Mouse (Mus musculus): ENCODE measurements around the gene Abca5.
"Not testable (repeated sequence)": the region's sequence is repeated elsewhere in the genome, so short reads cannot be mapped to it uniquely, and the experiment has no call there.

Gene Abca5

GRCm38 (mm10) chr11:110337289-110338245 lies at the start of gene Abca5:
Abca5 (minus strand) TSS chr11:110337716.
- DNase-seq (ENCODE audit: low spot score in 2 of 2): peak; percentile 74 to 88

- DNase-seq (ENCODE audit: low spot score in 2 of 2): no peak
Observed at GRCm38 (mm10) chr11:110385487-110385886, 48.0 kb upstream of the Abca5 start.

- no peak for DNase-seq (ENCODE audit: low spot score in 2 of 2)
Observed at GRCm38 (mm10) chr11:110380310-110380668, 42.8 kb upstream of the Abca5 start.

- no peak for DNase-seq (ENCODE audit: low spot score in 2 of 2)
Observed at GRCm38 (mm10) chr11:110379661-110380309, 42.3 kb upstream of the Abca5 start.

- DNase-seq (ENCODE audit: low spot score in 2 of 2): no peak
Observed at GRCm38 (mm10) chr11:110374036-110374435, 36.5 kb upstream of the Abca5 start.

- DNase-seq (ENCODE audit: low spot score in 2 of 2): no peak
Observed at GRCm38 (mm10) chr11:110372266-110372954, 34.9 kb upstream of the Abca5 start.

GRCm38 (mm10) chr11:110371827-110372226 lies 34.3 kb upstream of the Abca5 start:
- no peak for DNase-seq (ENCODE audit: low spot score in 2 of 2)

- DNase-seq (ENCODE audit: low spot score in 2 of 2): no peak
Observed at GRCm38 (mm10) chr11:110369312-110370019, 31.9 kb upstream of the Abca5 start.

GRCm38 (mm10) chr11:110367638-110368037 lies 30.1 kb upstream of the Abca5 start:
- DNase-seq (ENCODE audit: low spot score in 2 of 2): no peak

- no peak for DNase-seq (ENCODE audit: low spot score in 2 of 2)
Observed at GRCm38 (mm10) chr11:110366902-110367301, 29.4 kb upstream of the Abca5 start.

GRCm38 (mm10) chr11:110365016-110365415 lies 27.5 kb upstream of the Abca5 start:
- DNase-seq (ENCODE audit: low spot score in 2 of 2): peak in 1 of 2 experiments; percentile 53

GRCm38 (mm10) chr11:110357756-110358551 lies 20.4 kb upstream of the Abca5 start:
- DNase-seq (ENCODE audit: low spot score in 2 of 2): peak in 1 of 2 experiments; percentile 21

GRCm38 (mm10) chr11:110355131-110355530 lies 17.6 kb upstream of the Abca5 start:
- not testable (repeated sequence) for DNase-seq (ENCODE audit: low spot score in 2 of 2)

GRCm38 (mm10) chr11:110354261-110354660 lies 16.7 kb upstream of the Abca5 start:
- no peak for DNase-seq (ENCODE audit: low spot score in 2 of 2)

- DNase-seq (ENCODE audit: low spot score in 2 of 2): no peak
Observed at GRCm38 (mm10) chr11:110348170-110348569, 10.7 kb upstream of the Abca5 start.

- no peak for DNase-seq (ENCODE audit: low spot score in 2 of 2)
Observed at GRCm38 (mm10) chr11:110347768-110348167, 10.3 kb upstream of the Abca5 start.

- DNase-seq (ENCODE audit: low spot score in 2 of 2): no peak
Observed at GRCm38 (mm10) chr11:110336814-110337288, 665 bp downstream of the Abca5 start.

GRCm38 (mm10) chr11:110330093-110330492 lies 7.4 kb downstream of the Abca5 start:
- DNase-seq (ENCODE audit: low spot score in 2 of 2): peak in 1 of 2 experiments; percentile 17

GRCm38 (mm10) chr11:110322266-110322665 lies 15.2 kb downstream of the Abca5 start:
- DNase-seq (ENCODE audit: low spot score in 2 of 2): no peak

- DNase-seq (ENCODE audit: low spot score in 2 of 2): no peak
Observed at GRCm38 (mm10) chr11:110306475-110307168, 30.9 kb downstream of the Abca5 start.

All from cerebellum, postnatal 4 days (tissue).